Mouse (Mus musculus): ENCODE measurements around the gene Kdm5b. TPM values are rescaled to one million over a fixed set of nuclear protein-coding genes. Genes with fewer than 3 reads are reported as not detected.

The Kdm5b gene
- polyA plus RNA-seq, 1 experiment from 2014 or later, result 90.2 TPM

GRCm38 (mm10) chr1:134567511-134567910, 7.5 kb downstream of the Kdm5b start:
- H3K4me1 ChIP-seq (replicated peaks), result peaks cover 70% of the 10 kb centered on the region
- H3K9ac ChIP-seq, result no peak overlapping the region
- no peak for ATAC-seq (ENCODE audit: low read depth)
- WGBS, result 24% methylated on average over 1 of the region's 1 CpGs
- H3K27me3 ChIP-seq, result no peaks in the 10 kb centered on the region
- H3K4me3 ChIP-seq, result no peak overlapping the region
- no peaks in the 10 kb centered on the region for H3K36me3 ChIP-seq
- H3K27ac ChIP-seq (replicated peaks), result no peak overlapping the region
- H3K4me2 ChIP-seq, result no peak overlapping the region
- H3K9me3 ChIP-seq, result no peaks in the 10 kb centered on the region

- no peak overlapping the region for H3K9ac ChIP-seq
- WGBS, result 95% methylated on average over 9 of the region's 9 CpGs
- peaks cover 54% of the 10 kb centered on the region for H3K4me1 ChIP-seq (replicated peaks)
- H3K4me2 ChIP-seq, result no peak overlapping the region
- no peaks in the 10 kb centered on the region for H3K9me3 ChIP-seq
- no peak for ATAC-seq (ENCODE audit: low read depth)
- no peak overlapping the region for H3K27ac ChIP-seq (replicated peaks)
- no peak overlapping the region for H3K4me3 ChIP-seq
- H3K36me3 ChIP-seq, result no peaks in the 10 kb centered on the region
- H3K27me3 ChIP-seq, result no peaks in the 10 kb centered on the region
These were observed 10.2 kb downstream of the Kdm5b start for GRCm38 (mm10) chr1:134570171-134570570.

DNA sequence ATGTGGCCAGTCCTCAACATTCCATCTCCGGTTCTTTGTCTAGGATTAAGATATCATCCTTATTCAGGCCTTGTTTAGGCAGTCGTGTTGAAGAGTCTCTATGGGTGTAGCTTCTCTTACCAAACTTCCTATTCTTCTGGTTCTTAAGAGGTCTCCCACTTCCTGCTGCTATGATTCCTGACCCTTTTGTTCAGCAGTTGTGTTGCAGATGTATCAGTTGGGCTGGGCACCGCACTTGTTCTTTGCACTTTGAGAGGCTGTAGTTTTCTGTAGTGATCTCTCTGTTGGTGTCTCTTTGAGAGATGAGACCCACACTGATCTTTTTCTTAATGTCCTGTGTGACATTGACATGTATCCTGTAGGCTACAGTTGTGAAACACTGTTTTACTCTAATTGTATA, 10.7 kb downstream of the Kdm5b start:
- Histone ChIP-seq H3K27me3 (no peaks in the 10 kb centered on the region), H3K9ac (no peak overlapping the region), H3K4me3 (no peak overlapping the region), H3K9me3 (no peaks in the 10 kb centered on the region), H3K4me1 (replicated peaks) (peaks cover 50% of the 10 kb centered on the region), H3K4me2 (no peak overlapping the region), H3K27ac (replicated peaks) (no peak overlapping the region), H3K36me3 (no peaks in the 10 kb centered on the region)
- 75% methylated on average over 3 of the region's 3 CpGs for WGBS
- ATAC-seq (ENCODE audit: low read depth), result no peak

DNA sequence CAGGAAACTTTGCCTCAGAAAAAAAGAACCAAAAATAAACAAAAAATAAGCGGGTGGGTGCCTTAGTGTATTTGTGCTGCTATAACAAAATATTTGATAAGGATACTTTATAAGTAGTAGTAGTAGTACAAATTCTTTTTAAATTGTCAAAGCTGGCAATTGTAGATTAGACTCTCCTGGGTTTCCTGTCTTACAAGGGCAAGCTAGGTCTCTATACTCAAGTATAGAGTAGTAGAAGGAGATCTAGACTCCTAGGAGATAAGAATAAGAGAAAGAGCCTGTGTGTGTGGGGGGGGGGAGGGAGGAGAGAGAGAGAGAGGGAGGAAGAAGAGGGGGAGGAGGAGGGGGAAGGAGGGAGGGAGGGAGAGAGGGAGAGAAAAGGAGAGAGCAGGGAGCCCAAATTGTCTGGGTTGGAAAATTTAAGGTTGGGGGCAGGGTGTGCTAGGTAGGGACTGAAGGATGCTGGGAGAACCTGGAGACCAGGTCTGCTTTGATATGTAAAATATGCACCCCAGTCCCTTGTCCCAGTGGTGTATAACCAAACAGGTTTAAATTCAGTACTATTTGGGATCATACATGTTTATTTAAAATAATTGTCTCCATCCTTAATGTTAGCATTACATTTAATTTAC, 13.4 kb downstream of the Kdm5b start:
- no peaks in the 10 kb centered on the region for H3K36me3 ChIP-seq
- H3K9me3 ChIP-seq, result no peaks in the 10 kb centered on the region
- no peaks in the 10 kb centered on the region for H3K27me3 ChIP-seq
- no peak overlapping the region for H3K9ac ChIP-seq
- peaks cover 31% of the 10 kb centered on the region for H3K4me1 ChIP-seq (replicated peaks)
- no peak for ATAC-seq (ENCODE audit: low read depth)
- WGBS, result 87% methylated on average over 1 of the region's 1 CpGs
- no peak overlapping the region for H3K27ac ChIP-seq (replicated peaks)
- no peak overlapping the region for H3K4me2 ChIP-seq
- H3K4me3 ChIP-seq, result no peak overlapping the region

DNA sequence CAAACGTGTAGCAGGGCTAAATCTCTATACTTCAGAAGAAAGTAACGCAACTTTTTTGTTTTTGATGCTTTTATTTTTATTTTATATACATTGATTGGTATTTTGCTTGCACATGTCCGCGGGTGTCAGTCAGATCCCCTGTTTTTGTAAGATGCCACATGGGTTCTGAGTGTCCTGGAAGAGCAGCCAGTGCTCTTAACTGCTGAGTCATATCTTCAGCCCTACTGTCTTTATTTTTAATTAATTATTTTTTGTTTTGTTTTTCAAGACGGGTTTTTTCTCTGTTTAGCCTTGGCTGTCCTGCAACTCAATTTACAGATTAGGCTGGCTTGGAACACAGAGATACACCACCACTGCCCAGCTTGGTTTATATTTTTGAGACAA, 14.0 kb downstream of the Kdm5b start:
- WGBS, result 77% methylated on average over 5 of the region's 5 CpGs
- Histone ChIP-seq H3K4me2 (no peak overlapping the region), H3K9me3 (no peaks in the 10 kb centered on the region), H3K36me3 (no peaks in the 10 kb centered on the region), H3K4me1 (replicated peaks) (peaks cover 28% of the 10 kb centered on the region), H3K27me3 (no peaks in the 10 kb centered on the region), H3K27ac (replicated peaks) (no peak overlapping the region), H3K9ac (no peak overlapping the region), H3K4me3 (no peak overlapping the region)
- no peak for ATAC-seq (ENCODE audit: low read depth)

GRCm38 (mm10) chr1:134577384-134578120, 17.6 kb downstream of the Kdm5b start:
- 83% methylated on average over 6 of the region's 6 CpGs for WGBS
- Histone ChIP-seq H3K9ac (no peak overlapping the region), H3K4me1 (replicated peaks) (peaks cover 17% of the 10 kb centered on the region), H3K4me3 (no peak overlapping the region), H3K36me3 (no peaks in the 10 kb centered on the region), H3K27ac (replicated peaks) (no peak overlapping the region), H3K27me3 (no peaks in the 10 kb centered on the region), H3K9me3 (no peaks in the 10 kb centered on the region), H3K4me2 (no peak overlapping the region)
- ATAC-seq (ENCODE audit: low read depth), result no peak

DNA sequence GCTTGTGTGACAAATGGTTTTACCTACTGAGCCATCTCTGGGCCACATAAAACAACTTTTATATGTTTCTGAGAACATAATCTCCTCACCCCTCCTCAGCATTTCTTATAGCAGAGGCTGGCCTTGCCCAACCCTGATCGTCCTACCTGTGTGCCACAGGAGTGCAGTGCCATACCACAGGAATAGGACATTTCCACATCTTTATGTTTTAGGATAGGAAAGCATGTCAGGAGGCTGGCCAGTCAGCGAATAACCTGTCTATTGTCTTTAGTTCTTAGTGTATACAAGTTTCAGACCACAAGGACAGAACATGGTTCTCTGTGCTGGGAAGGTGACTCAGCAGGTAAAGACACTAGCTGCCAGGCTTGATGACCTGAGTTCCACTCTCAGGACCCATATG, 20.8 kb downstream of the Kdm5b start:
- no peak for ATAC-seq (ENCODE audit: low read depth)
- Histone ChIP-seq H3K4me2 (no peak overlapping the region), H3K36me3 (peaks cover 7% of the 10 kb centered on the region), H3K9ac (no peak overlapping the region), H3K4me1 (replicated peaks) (peaks cover 22% of the 10 kb centered on the region), H3K9me3 (no peaks in the 10 kb centered on the region), H3K27me3 (no peaks in the 10 kb centered on the region), H3K27ac (replicated peaks) (no peak overlapping the region), H3K4me3 (no peak overlapping the region)
- 97% methylated on average over 2 of the region's 2 CpGs for WGBS

GRCm38 (mm10) chr1:134583560-134583959, 23.6 kb downstream of the Kdm5b start:
- no peak overlapping the region for H3K9ac ChIP-seq
- H3K4me3 ChIP-seq, result no peak overlapping the region
- no peak overlapping the region for H3K4me2 ChIP-seq
- peaks cover 29% of the 10 kb centered on the region for H3K36me3 ChIP-seq
- H3K27ac ChIP-seq (replicated peaks), result no peak overlapping the region
- peaks cover 22% of the 10 kb centered on the region for H3K4me1 ChIP-seq (replicated peaks)
- no peaks in the 10 kb centered on the region for H3K9me3 ChIP-seq
- WGBS, result 60% methylated on average over 3 of the region's 3 CpGs
- H3K27me3 ChIP-seq, result no peaks in the 10 kb centered on the region
- no peak for ATAC-seq (ENCODE audit: low read depth)

DNA sequence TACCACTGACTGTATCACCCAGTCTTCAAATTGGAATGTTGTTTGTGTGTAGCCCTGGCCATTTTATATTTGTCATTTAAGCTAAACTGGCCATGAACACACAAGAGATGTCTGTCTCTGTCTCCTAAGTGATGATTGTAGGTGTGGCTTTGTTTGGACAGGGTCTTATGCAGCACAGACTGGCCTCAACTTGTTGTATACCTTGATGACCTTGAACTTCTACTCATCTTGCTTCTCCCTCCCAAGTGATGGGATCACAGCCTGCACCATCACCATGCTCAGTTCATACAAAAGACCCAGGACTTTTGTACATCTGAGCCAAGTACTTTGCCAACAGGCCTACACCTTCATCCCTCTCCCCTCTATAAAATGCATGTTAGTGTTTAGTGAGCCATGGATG, 29.7 kb downstream of the Kdm5b start:
- Histone ChIP-seq H3K9ac (no peak overlapping the region), H3K9me3 (no peaks in the 10 kb centered on the region), H3K4me2 (no peak overlapping the region), H3K27me3 (no peaks in the 10 kb centered on the region), H3K36me3 (peaks cover 77% of the 10 kb centered on the region), H3K27ac (replicated peaks) (no peak overlapping the region), H3K4me3 (no peak overlapping the region), H3K4me1 (replicated peaks) (no peaks in the 10 kb centered on the region)
- 0 out of 2 replicates have a peak, but pooled peaks have one; percentile 47 for ATAC-seq (ENCODE audit: low read depth)

DNA sequence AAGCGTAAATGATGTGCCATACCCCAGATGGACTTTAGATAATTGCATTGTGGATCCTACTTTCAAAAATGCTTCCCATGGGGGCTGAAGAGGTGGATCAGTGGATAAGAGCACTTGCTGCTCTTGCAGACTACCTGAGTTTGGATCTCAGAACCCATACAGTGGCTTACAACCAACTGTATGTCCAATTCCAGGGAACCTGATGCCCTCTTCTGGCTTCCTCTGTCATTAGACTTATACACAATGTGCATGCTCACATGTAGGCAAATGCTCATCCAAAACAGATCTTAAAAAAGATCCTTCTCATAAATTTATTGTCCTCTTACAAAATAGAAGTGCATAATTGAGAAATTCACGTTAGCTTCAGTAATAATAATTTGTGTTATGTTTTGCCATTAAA, 31.8 kb downstream of the Kdm5b start:
- no peak overlapping the region for H3K4me2 ChIP-seq
- no peaks in the 10 kb centered on the region for H3K9me3 ChIP-seq
- H3K4me3 ChIP-seq, result no peak overlapping the region
- WGBS, result 88% methylated on average over 2 of the region's 2 CpGs
- H3K4me1 ChIP-seq (replicated peaks), result no peaks in the 10 kb centered on the region
- no peaks in the 10 kb centered on the region for H3K27me3 ChIP-seq
- H3K27ac ChIP-seq (replicated peaks), result no peak overlapping the region
- H3K36me3 ChIP-seq, result peaks cover 78% of the 10 kb centered on the region
- no peak overlapping the region for H3K9ac ChIP-seq
- ATAC-seq (ENCODE audit: low read depth), result no peak

- Histone ChIP-seq H3K9me3 (no peaks in the 10 kb centered on the region), H3K4me1 (replicated peaks) (no peaks in the 10 kb centered on the region), H3K27ac (replicated peaks) (no peak overlapping the region), H3K36me3 (peaks cover 85% of the 10 kb centered on the region), H3K4me2 (no peak overlapping the region), H3K9ac (no peak overlapping the region), H3K4me3 (no peak overlapping the region), H3K27me3 (no peaks in the 10 kb centered on the region)
- no peak for ATAC-seq (ENCODE audit: low read depth)
- 90% methylated on average over 9 of the region's 9 CpGs for WGBS
These were observed 37.5 kb downstream of the Kdm5b start for GRCm38 (mm10) chr1:134597339-134598054.

DNA sequence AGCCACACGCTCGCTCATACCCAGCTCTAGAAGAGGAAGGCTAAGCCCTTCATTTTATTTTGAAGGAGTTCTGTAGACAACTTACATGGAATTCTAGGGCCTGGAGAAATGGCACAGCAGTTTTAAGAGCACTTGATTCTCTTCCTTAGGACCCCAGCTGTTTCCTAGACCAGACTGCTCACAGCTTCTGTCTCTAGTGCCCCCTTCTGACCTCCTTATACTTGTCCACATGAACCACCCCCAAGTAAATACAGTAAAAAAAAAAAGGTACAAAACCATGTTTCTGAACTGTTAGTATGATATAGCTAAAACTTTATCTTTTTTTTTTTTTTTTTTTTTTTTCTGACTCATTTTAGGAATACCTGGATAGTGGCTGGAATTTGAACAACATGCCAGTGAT, 44.1 kb downstream of the Kdm5b start:
- 96% methylated on average over 2 of the region's 2 CpGs for WGBS
- Histone ChIP-seq H3K36me3 (peaks cover 86% of the 10 kb centered on the region), H3K4me2 (no peak overlapping the region), H3K27ac (replicated peaks) (no peak overlapping the region), H3K4me3 (no peak overlapping the region), H3K4me1 (replicated peaks) (no peaks in the 10 kb centered on the region), H3K9me3 (no peaks in the 10 kb centered on the region), H3K27me3 (no peaks in the 10 kb centered on the region), H3K9ac (no peak overlapping the region)
- no peak for ATAC-seq (ENCODE audit: low read depth)

Data from neural tube, embryonic 13.5 days (tissue).